Mouse (Mus musculus): ENCODE results near the gene Hand1. TPM values are rescaled to one million over a fixed set of nuclear protein-coding genes. Genes with fewer than 3 reads are reported as not detected.

The Hand1 gene
- polyA plus RNA-seq, 1 experiment from 2014 or later: 0.69 TPM

DNA sequence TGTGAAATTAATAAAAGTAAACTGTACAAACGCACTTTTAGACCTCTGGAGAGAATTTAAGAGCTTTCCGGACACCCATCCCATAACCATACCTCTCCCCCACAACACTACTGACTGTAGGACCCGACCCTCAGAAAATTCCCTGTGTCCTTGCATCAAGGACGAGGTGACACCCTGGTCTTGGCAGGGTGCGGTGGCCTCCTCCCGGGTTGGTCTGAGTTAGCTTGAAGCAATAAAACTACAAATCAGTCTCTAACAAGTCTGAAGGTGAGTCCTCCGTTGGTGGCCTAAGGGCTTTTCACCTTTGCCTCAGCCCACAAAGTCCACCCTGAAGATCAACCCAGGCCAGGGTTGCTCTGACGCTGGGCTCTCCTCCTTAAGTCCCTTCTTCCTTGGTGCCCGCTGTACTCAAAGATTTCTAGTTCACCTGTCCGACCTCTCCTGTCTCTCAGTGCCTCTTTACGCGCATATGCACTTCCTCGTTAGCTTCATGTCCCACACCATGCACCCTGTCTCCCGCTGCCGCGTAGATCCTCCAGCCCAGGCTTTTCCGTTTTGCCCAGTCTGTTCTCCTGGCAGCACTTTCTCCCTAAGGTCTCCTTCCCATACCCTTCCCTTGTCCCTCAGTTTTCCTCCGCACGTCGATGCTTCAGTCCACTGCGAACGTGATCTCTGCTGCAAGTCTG lies 32.2 kb downstream of the Hand1 start:
- Histone ChIP-seq H3K27me3 (no peaks in the 10 kb centered on the region), H3K4me1 (peaks cover 26% of the 10 kb centered on the region), H3K27ac (replicated peaks) (peak overlapping the region; percentile 78), H3K9me3 (replicated peaks) (no peaks in the 10 kb centered on the region), H3K4me2 (replicated peaks) (peak overlapping the region; percentile 94), H3K4me3 (replicated peaks) (peak overlapping the region; percentile 92), H3K9ac (peak overlapping the region; percentile 57), H3K36me3 (no peaks in the 10 kb centered on the region)
- WGBS: 14% methylated on average over 22 of the region's 22 CpGs
- no peak for ATAC-seq (ENCODE audit: insufficient number of reproducible peaks, low FRiP score, low TSS enrichment, low read depth)

DNA sequence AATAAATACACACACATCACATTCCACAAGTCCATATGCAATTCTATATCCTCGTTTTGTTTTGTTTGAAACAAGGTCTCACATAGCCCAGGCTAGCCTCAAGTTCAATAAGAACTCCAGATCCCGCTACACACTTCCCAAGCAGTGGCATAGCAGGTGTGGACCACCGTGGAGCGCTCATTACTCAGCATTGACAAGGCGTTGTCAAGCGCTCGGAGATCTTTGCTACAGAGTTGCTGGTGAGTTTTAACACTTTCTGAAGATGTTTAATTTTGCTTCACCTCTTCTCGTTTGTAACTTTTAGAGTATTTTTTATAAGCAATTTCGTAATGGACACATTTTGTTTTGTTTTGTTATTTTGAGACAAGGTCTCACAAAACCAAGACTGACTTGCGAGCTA lies 33.2 kb downstream of the Hand1 start:
- H3K4me3 ChIP-seq (replicated peaks): no peak overlapping the region
- 85% methylated on average over 10 of the region's 10 CpGs for WGBS
- H3K27me3 ChIP-seq: no peaks in the 10 kb centered on the region
- H3K4me2 ChIP-seq (replicated peaks): no peak overlapping the region
- H3K27ac ChIP-seq (replicated peaks): no peak overlapping the region
- no peaks in the 10 kb centered on the region for H3K36me3 ChIP-seq
- no peak overlapping the region for H3K9ac ChIP-seq
- no peak for ATAC-seq (ENCODE audit: insufficient number of reproducible peaks, low FRiP score, low TSS enrichment, low read depth)
- no peaks in the 10 kb centered on the region for H3K9me3 ChIP-seq (replicated peaks)
- peaks cover 26% of the 10 kb centered on the region for H3K4me1 ChIP-seq

DNA sequence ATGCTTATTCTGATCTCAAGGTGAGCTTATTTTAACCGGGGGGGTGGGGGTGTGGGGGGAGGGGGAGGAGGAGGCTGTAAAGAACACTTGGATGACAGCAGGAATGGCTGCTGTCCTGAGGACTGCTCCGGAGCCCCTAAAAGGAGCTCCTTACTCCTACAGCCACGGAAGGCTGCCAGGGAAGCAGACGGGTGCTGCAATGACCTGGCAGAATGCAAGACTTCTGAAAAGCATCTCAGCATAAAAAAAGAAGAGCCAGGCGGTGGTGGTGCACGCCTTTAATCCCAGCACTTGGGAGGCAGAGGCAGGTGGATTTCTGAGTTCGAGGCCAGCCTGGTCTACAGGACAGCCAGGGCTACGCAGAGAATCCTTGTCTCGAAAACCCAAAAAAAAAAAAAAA lies 34.8 kb downstream of the Hand1 start:
- no peak overlapping the region for H3K4me3 ChIP-seq (replicated peaks)
- H3K4me2 ChIP-seq (replicated peaks): no peak overlapping the region
- 82% methylated on average over 8 of the region's 9 CpGs for WGBS
- peaks cover 12% of the 10 kb centered on the region for H3K4me1 ChIP-seq
- H3K9ac ChIP-seq: no peak overlapping the region
- no peaks in the 10 kb centered on the region for H3K36me3 ChIP-seq
- no peaks in the 10 kb centered on the region for H3K9me3 ChIP-seq (replicated peaks)
- ATAC-seq (ENCODE audit: insufficient number of reproducible peaks, low FRiP score, low TSS enrichment, low read depth): no peak
- H3K27me3 ChIP-seq: no peaks in the 10 kb centered on the region
- no peak overlapping the region for H3K27ac ChIP-seq (replicated peaks)

DNA sequence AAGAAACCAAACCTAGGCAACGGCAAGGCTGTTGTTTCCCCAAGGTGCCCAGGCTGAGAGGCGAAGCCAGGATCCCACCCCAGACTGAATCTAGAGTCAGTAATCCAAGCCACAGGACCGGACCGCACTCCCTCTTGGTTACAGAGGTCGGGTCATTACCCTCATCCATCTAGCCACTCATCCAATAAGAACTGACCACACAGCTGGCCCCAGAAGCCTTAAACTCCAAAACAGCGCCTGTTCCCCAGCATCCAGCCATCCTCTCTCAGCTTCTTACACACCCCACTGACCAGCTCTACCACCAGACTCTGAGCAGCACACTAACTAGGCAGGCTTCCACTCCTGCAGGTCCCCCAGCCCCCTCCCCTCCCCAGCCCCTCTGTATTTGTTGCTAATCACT lies 37.5 kb downstream of the Hand1 start:
- no peak for ATAC-seq (ENCODE audit: insufficient number of reproducible peaks, low FRiP score, low TSS enrichment, low read depth)
- no peak overlapping the region for H3K4me2 ChIP-seq (replicated peaks)
- no peak overlapping the region for H3K27ac ChIP-seq (replicated peaks)
- H3K4me3 ChIP-seq (replicated peaks): no peak overlapping the region
- H3K9ac ChIP-seq: no peak overlapping the region
- H3K9me3 ChIP-seq (replicated peaks): no peaks in the 10 kb centered on the region
- no peaks in the 10 kb centered on the region for H3K27me3 ChIP-seq
- H3K36me3 ChIP-seq: no peaks in the 10 kb centered on the region
- H3K4me1 ChIP-seq: peaks cover 1% of the 10 kb centered on the region; the same call in 1 of the 2 replicates
- 59% methylated on average over 6 of the region's 6 CpGs for WGBS

DNA sequence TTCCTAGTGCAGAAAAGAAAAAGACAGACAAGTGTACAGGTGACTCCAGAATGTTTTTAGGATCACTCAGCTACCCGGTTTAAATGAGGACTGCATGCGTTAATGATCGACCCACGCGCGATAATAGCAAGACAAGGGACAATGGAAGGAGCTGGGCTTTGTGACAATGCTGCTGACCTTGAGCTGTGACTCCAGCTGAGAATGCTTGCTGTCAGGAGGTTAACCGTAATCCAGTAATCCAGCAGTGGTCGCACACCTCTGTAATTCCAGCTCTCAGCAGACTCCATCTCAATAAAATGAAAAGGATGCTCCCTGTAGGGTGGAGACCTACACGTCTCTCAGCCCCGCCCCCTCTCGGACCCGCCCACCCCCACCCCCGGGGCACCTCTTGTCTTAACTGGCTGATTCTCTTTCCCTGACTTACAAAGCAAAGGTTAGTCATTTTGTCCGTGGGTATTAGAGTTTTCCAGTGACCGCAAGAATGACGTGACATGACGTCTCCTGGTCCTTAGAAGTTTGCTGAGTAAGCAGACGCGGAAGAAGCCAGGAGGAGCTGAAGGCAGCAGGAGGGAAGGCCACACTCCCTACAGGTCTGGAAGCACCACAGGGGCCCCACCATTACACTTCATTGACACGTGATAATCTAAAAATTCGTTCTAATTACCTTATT lies 41.6 kb downstream of the Hand1 start:
- peaks cover 11% of the 10 kb centered on the region for H3K4me1 ChIP-seq
- H3K4me3 ChIP-seq (replicated peaks): no peak overlapping the region
- no peak for ATAC-seq (ENCODE audit: insufficient number of reproducible peaks, low FRiP score, low TSS enrichment, low read depth)
- no peaks in the 10 kb centered on the region for H3K9me3 ChIP-seq (replicated peaks)
- H3K9ac ChIP-seq: no peak overlapping the region
- no peaks in the 10 kb centered on the region for H3K36me3 ChIP-seq
- no peak overlapping the region for H3K27ac ChIP-seq (replicated peaks)
- H3K27me3 ChIP-seq: no peaks in the 10 kb centered on the region
- 35% methylated on average over 21 of the region's 21 CpGs for WGBS
- no peak overlapping the region for H3K4me2 ChIP-seq (replicated peaks)

DNA sequence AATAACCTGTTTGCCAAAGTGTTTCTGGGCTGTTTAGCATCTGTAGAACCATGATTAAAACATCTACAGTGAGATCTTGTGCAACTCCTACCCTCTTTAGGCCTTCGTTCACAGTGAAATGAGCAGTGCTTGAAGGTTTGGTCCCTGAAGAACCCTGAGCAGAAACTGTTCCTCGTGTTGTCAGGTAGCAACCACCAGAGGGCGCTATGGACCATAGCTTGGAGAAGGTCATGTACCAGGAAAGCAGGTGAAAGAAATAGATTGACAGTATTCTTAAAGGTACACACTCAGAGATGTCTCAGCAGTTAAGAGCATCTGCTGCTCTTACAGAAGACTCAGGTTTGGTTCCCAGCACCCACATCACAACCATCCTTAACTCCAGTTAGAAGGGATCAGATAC lies 44.7 kb downstream of the Hand1 start:
- peaks cover 11% of the 10 kb centered on the region for H3K4me1 ChIP-seq
- no peak overlapping the region for H3K9ac ChIP-seq
- ATAC-seq (ENCODE audit: insufficient number of reproducible peaks, low FRiP score, low TSS enrichment, low read depth): no peak
- no peaks in the 10 kb centered on the region for H3K9me3 ChIP-seq (replicated peaks)
- 34% methylated on average over 3 of the region's 3 CpGs for WGBS
- no peak overlapping the region for H3K4me3 ChIP-seq (replicated peaks)
- H3K27me3 ChIP-seq: no peaks in the 10 kb centered on the region
- H3K4me2 ChIP-seq (replicated peaks): no peak overlapping the region
- H3K36me3 ChIP-seq: no peaks in the 10 kb centered on the region
- no peak overlapping the region for H3K27ac ChIP-seq (replicated peaks)

DNA sequence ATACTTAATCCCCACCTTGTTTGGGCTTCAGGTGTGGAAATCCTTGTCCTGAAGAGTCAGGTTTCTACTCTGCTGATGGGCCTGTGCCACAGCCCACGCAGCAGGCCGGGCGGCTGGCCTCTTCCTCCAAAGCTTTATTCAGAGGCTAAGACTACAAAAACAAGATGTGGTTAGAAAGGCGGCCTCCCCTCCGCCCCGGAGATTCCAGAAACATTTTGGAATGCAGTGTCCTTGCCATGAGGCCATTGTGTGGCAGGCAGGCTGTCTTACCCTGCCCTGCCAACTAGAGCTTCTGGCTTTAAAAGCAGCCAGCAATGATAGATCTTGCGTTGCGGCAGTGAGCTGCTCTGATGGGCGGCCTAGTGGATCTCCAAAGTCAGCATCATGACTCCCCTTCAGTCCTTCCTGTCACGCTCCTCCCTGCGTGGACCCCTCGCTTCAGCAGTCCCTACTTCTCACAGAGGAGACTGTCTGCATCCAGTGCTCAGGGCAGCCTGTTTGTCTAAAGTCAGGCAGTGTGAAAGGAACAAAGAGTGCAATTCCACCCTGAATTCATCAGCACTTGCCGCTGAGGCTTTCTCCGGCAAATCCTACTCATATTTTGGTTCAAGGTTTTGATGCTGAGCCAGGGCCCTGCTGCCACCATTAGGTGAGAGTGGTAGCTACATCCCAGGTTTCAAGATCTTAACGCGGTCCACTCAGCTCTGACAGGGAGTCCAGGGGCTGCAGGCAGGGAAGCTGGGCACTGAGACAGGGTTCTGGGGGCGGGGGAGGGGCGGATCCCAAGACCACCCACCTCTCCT lies 45.8 kb downstream of the Hand1 start:
- Histone ChIP-seq H3K4me3 (replicated peaks) (no peak overlapping the region), H3K36me3 (no peaks in the 10 kb centered on the region; the same call in 1 of the 2 replicates), H3K9me3 (replicated peaks) (no peaks in the 10 kb centered on the region), H3K27me3 (no peaks in the 10 kb centered on the region), H3K9ac (no peak overlapping the region), H3K4me2 (replicated peaks) (no peak overlapping the region), H3K4me1 (peaks cover 11% of the 10 kb centered on the region), H3K27ac (replicated peaks) (peak overlapping the region; percentile 49)
- 28% methylated on average over 18 of the region's 18 CpGs for WGBS
- ATAC-seq (ENCODE audit: insufficient number of reproducible peaks, low FRiP score, low TSS enrichment, low read depth): 0 out of 2 replicates have a peak, but pooled peaks have one; percentile 29

DNA sequence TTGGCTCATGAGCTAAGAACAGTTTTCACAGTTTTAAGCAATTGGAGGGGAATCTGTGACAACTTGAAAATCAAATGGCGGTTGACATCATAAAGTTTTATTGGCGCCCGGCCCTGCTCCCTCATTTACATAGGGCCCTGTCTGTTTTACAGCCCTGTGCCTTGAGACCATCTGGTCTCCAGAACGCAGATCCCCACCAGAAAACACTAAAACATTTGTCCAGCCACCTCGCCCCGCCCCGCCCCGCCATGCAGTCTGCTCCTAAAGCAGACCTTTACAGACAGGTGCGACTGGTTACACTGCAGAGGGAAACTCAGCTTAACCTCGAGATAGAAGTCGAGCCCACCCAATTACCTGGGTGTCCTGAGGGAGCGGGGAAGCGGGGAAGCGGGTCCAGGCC lies 52.8 kb downstream of the Hand1 start:
- no peaks in the 10 kb centered on the region for H3K27me3 ChIP-seq
- no peak for ATAC-seq (ENCODE audit: insufficient number of reproducible peaks, low FRiP score, low TSS enrichment, low read depth)
- no peak overlapping the region for H3K4me2 ChIP-seq (replicated peaks)
- no peaks in the 10 kb centered on the region; the same call in none of the 2 replicates for H3K36me3 ChIP-seq
- peaks cover 11% of the 10 kb centered on the region for H3K4me1 ChIP-seq
- H3K9me3 ChIP-seq (replicated peaks): no peaks in the 10 kb centered on the region
- H3K9ac ChIP-seq: no peak overlapping the region
- 71% methylated on average over 14 of the region's 14 CpGs for WGBS
- H3K4me3 ChIP-seq (replicated peaks): no peak overlapping the region
- no peak overlapping the region for H3K27ac ChIP-seq (replicated peaks)

Other genes starting within 250 kb of the Hand1 start
- 26.3 and 27.5 TPM in 2 replicates for gene Galnt10, start 187.4 kb downstream of the Hand1 start, polyA plus RNA-seq (2015; fragmentation: Nextera tagmentation; extraction: Ambion mirVana)
- gene Sap30l, start 31.2 kb downstream of the Hand1 start, polyA plus RNA-seq (2015; fragmentation: Nextera tagmentation; extraction: Ambion mirVana): 13.2 and 14.0 TPM in 2 replicates
- 19.3 and 20.2 TPM in 2 replicates for gene Larp1, start 176.2 kb upstream of the Hand1 start, polyA plus RNA-seq (2015; fragmentation: Nextera tagmentation; extraction: Ambion mirVana)

All from embryonic facial prominence, embryonic 15.5 days (tissue).